Mouse (Mus musculus) frontal cortex, postnatal 10 days (tissue): ENCODE results near the gene Cds2.

Experiments used
- DNase-seq, 2 experiments: peaks; one replicate each; pipeline ENCODE4 v3.0.0; 2022; ENCODE audit warnings: low spot score in 2 of 2, mixed read lengths in 1 of 2

Gene Cds2

DNA sequence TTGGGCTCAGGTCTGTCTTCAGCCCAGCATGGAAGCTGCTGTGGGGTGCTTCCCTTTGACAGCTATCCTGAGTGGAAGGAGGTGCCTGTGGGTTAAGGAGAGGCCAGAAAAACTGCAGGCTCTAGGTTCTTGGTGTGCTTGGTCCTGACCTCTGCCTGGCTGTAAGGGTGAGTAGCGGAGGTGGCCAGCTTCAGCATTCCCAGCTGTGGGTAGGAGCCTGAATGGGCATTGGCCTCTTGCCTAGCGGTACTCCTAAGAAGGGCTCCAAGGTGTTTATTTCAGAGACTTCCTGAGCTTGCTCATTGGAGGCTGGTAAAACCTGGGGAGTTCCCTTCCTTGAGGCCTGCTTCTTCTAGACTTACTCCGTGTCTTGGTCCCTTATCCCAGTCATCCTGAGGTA lies 28.3 kb downstream of the Cds2 start:
- no peak for DNase-seq

DNA sequence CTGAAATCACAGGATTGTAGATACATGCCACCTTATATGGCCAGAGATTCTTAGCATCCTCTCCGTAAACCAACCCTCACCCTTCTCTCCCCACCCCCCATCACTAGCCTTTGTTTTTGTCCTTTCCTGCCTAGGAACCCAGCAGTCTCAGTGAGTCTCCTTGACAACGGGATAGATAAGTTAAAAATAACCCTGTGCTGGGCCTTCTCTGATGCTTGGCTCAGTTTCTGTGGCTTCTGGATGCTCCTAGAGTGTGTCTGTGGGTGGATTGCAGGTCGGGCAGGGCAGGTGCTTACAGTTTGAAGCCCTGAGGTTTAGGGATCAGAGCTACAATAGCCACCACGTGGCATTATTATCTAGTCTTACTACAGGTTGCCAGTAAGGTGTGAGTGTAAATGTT lies 29.1 kb downstream of the Cds2 start:
- DNase-seq: peak in 1 of 2 experiments; percentile 44

GRCm38 (mm10) chr2:132293694-132294450 lies 30.9 kb downstream of the Cds2 start:
- no peak for DNase-seq

DNA sequence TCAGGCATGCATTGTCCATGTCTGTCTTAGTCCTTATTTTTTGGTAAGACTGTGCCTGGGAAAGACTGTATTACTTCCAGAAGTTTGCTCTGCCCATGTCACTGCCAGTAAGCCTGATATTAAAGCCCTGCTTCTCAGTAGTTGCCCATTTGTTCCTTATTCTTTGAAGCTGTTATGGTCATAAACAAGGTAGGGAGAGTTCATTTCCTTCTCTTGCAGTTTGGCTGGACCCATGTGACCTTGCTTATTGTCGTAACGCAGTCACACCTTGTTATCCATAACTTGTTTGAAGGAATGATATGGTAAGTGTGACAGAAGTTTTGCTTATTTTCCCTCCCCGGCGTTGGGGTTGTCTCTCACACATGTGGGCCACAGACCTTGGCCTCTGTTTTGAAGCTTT lies 35.3 kb downstream of the Cds2 start:
- no peak for DNase-seq

- no peak for DNase-seq
Observed at GRCm38 (mm10) chr2:132301436-132301835, 38.5 kb downstream of the Cds2 start.

DNA sequence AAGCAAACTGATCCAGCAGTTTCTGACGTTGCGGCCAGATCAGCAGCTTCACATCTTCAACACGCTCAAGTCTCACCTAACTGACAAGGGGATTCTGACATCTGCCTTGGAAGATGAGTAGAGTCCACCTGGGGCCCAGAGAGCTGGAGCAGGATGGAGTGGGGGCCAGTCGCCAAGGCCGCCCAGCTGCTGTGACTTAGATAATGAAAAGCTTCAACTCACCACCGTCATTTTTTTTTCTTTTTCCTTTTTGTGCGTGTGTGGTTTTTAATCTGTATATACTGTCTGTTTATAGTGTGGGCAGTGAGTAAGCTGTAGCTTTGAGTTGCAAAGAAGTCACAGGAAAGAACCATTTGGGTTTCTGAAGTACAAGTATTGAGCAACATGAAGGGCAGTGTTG lies 42.2 kb downstream of the Cds2 start:
- DNase-seq: no peak

DNA sequence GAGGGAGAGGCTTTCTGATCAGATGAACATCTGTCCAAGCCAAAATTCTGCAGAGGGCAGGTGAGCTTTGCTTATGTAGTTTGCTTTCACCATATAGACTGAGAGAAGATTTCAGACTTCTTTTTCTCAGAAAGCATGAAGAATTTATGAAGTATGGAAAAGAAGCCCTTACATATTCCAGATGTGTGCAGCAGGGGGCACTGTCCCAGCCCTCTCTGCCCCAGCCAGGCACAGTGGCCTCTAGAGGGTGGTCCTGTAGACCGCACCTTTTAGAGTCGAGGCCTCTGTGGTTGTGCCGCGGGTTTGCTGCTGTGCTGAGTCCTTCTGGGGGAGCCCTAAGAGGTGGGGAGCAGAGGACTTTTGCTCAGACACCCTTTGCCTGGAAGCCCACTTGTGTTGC lies 43.0 kb downstream of the Cds2 start:
- DNase-seq: no peak

DNA sequence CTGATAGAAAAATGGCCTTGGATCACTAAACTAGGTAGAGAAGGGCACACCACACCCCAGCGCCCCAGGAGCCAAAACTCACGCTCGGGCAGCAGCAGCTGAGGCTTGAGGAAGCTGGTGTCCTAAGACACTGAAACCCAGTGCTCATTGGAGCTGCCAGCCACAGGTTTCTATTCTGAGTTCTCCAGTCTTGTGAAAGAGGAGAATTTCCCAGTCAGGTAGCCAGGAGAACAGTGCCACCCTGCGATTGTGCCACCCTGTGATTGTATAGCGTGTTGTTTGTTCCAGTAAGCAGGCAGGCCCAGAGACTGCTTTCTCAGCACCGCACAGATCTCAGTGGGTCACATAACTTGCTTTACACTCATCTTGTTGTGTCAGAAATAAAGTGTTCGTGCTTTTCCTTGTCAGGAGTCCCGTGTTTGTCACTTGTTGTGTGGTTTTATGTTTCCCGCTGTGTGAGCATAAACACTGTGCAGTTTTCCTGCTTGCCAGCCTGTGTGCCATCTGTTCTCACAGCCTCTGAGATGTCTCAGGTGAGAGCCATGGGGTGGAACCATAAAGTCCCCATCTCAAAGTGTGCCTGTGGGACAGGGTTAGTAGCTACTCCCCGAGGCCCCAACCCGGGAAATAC lies 44.4 kb downstream of the Cds2 start:
- no peak for DNase-seq

DNA sequence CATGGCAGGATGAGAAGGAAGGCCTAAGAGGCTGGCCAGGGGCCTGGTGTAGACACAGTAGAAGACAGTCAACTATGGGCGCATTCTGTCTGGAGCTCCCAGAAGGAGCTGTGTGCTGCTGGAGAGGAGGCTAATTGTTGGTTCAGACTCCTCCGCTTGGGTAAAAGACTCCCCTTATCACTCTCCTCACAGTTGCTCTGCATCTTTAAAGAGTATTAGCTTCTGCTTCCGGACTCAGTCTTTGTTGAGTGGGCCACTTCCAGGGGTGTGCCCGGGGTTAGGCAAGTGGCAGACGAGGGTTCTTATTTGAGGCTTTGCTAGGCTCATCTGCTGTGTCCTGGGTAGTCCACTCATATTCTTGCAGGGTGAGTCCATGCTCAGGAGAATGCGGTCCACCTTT lies 45.9 kb downstream of the Cds2 start:
- DNase-seq: no peak

DNA sequence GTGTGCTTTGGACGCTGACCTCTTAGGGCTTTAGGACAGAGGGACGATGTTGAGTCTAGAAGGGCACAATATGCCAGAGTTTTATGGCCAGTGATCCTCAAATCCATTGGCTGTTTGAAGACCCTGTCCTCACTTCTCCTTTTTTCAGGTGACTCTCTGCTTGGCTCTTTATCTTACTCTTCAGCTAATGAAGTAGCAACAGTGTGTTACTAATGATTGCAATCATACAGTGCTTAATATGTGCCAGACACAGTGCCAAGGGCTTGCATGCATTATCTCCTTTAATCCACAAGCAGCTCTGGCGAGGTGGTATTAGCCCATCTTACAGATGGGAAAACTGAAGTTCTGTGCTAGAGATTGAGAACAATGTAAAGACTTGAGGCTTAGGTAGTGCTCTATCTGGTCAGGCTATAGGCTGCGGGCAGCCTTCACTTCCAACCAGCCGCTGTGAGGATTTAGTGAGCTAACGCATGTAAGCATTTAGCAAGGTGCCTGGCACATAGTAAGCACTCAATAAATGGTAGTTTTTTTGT lies 46.5 kb downstream of the Cds2 start:
- no peak for DNase-seq

DNA sequence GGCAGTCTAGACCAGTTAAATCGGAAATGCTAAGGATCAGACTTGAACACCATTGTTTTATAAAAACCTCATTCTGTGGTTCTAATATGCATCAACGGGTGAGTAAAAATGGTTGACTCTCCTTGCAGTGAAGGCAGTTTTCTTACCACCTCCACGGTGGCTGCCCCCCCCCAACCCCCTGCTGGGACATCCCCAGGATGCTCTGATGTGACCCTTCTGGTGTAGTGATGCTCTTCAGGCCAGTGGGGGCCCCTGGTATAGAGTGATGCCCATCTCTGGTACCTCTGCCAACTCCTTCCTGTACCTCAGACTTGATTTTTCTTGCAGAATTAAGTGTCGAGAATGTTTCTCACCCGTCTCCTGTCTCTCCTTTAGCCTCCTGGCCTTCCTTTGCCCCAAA lies 49.7 kb downstream of the Cds2 start:
- peak in 1 of 2 experiments; percentile 4 for DNase-seq

DNA sequence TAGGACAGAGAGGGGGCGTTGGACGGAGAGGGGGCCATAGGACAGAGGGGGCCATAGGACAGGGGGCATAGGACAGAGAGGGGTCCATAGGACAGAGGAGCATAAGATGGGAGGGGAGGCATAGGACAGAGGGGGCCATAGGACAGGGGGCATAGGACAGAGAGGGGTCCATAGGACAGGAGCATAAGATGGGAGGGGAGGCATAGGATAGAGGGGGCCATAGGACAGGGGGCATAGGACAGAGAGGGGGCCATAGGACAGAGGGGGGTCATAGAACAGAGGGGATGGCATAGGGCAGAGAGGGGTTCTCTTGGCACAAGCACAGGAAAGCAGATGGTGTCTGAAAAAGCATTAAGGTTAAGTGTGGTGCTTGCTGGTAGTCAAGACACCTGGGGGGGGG lies 50.6 kb downstream of the Cds2 start:
- DNase-seq: no peak

- DNase-seq: peak in 1 of 2 experiments; percentile 1
Observed at GRCm38 (mm10) chr2:132314057-132314456, 51.1 kb downstream of the Cds2 start.

GRCm38 (mm10) chr2:132316041-132316808 lies 53.3 kb downstream of the Cds2 start:
- DNase-seq: peak; percentile 37 to 66

- no peak for DNase-seq
Observed at GRCm38 (mm10) chr2:132317178-132317577, 54.2 kb downstream of the Cds2 start.

- no peak for DNase-seq
Observed at GRCm38 (mm10) chr2:132320516-132320915, 57.6 kb downstream of the Cds2 start.

DNA sequence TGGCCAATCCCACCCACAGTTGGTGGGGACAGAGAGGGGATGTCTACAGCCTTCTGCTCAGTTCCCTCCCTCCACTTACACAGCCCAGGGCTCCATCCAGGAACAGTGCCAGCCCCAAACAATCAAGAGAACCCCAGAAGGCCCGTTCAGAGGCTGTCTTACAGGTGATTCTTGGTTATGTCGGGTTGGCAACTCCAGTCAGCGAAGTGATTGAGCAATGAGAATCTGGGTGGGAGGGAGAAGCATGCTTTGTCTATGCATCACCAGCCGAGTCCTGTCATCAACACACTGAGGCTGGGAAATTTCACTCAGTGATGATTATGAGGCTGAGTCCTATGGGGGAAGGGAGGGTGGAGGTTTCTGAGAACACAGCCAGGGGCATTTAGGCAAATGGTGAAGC lies 60.6 kb downstream of the Cds2 start:
- no peak for DNase-seq

- DNase-seq: no peak
Observed at GRCm38 (mm10) chr2:132337202-132337601, 74.3 kb downstream of the Cds2 start.

DNA sequence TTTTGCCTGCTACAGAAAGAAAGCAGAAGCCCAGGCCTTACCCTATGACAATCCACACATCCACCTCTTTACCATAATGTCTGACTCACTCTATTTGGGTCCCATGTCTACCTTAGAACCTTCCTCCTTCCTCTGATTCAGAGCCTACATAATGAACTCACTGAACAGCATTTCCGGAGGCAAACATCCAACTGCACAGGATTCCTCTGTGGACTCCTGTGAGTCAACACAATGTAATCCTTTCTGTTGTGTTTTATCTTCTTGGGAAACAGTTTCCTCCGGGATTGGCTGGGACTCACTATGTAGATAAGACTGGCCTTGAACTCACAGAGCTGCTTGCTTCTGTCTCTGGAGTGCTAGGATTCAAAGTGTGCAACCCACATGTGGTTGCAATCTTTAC lies 77.4 kb downstream of the Cds2 start:
- DNase-seq: no peak

- no peak for DNase-seq
Observed at GRCm38 (mm10) chr2:132341293-132341692, 78.3 kb downstream of the Cds2 start.

DNA sequence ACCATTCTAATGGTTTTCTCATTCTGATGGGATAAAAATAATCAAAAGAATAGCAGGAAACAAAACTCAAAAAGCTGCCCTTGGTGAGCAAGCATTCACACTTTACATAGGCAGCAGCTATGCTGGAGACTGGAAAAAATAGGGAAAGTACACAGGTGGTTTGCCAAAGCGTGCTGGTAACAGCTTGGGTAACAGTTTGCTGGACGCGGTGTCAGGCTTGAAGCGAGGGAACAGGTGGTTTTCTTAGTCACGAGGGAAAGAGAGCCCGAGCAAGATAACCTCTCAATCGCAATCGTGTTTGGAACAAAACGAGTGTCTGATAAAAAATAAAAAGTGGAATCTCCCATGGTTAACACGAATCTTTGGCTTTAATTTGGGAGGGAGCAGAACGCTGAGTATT lies 80.9 kb downstream of the Cds2 start:
- no peak for DNase-seq
